Mouse (Mus musculus) olfactory bulb, adult 2 months (tissue): Measurements from ENCODE around the gene Tmbim6. TPM values are rescaled to one million over a fixed set of nuclear protein-coding genes. Genes with fewer than 3 reads are reported as not detected.

Experiments
- H3K27ac ChIP-seq: fragments of 200-500 bp; 2 replicates; pipeline ENCODE4 v1.5.1; 2012; ENCODE audit warnings: low read depth, low read length; ENCODE audit not compliant: insufficient read depth
- H3K4me1 ChIP-seq: fragments of 200-500 bp; 2 replicates; pipeline ENCODE4 v1.6.1; 2012; ENCODE audit warnings: low read length; ENCODE audit not compliant: control insufficient read depth, insufficient read depth
- H3K4me3 ChIP-seq: fragments of 200-500 bp; 2 replicates; pipeline ENCODE4 v1.5.1; 2012; ENCODE audit warnings: mild to moderate bottlenecking, low read depth, low read length, moderate library complexity; ENCODE audit not compliant: insufficient read depth
- CTCF ChIP-seq: fragments of 200-500 bp; IDR thresholded peaks from 2 replicates; pipeline ENCODE4 v1.5.1; 2012; ENCODE audit warnings: low read depth, mild to moderate bottlenecking, low read length, moderate library complexity; ENCODE audit not compliant: insufficient read depth
- POLR2A ChIP-seq: fragments of 200-500 bp; IDR thresholded peaks from 2 replicates; pipeline ENCODE4 v1.6.1; 2012; ENCODE audit warnings: mild to moderate bottlenecking, low read depth, low read length, moderate library complexity; ENCODE audit not compliant: insufficient read depth
- WGBS: fragments of 180-500 bp; shearing (Covaris S2); methylation state at CpG from one replicate; pipeline ENCODE4 v1.1.7; 2018; 5-methylcytosine and 5-hydroxymethylcytosine counted together
- polyA plus RNA-seq: library from polyadenylated mRNA; stranded (reverse); fragments of >200 nt; gene quantifications from 2 replicates; pipeline ENCODE4 v1.2.4, GENCODE M21; 2012; ENCODE audit warnings: low replicate concordance; ENCODE audit not compliant: missing spikeins, insufficient read depth, insufficient read length

The Tmbim6 gene
- polyA plus RNA-seq, 1 experiment, result not detected

GRCm38 (mm10) chr15:99364022-99364530, 28.6 kb upstream of the Tmbim6 start:
- TF ChIP-seq POLR2A (no peak), CTCF (no peak)
- H3K27ac ChIP-seq, result no peak overlapping the region
- 79% methylated on average over 7 of the region's 7 CpGs for WGBS
- H3K4me1 ChIP-seq, result peaks cover 3% of the 10 kb centered on the region
- H3K4me3 ChIP-seq, result no peak overlapping the region

GRCm38 (mm10) chr15:99364921-99365320, 27.8 kb upstream of the Tmbim6 start:
- Histone ChIP-seq H3K27ac (no peak overlapping the region), H3K4me1 (peaks cover 5% of the 10 kb centered on the region), H3K4me3 (no peak overlapping the region)
- TF ChIP-seq POLR2A, result no peak
- TF ChIP-seq CTCF, result no peak
- WGBS, result 81% methylated on average over 8 of the region's 8 CpGs

GRCm38 (mm10) chr15:99368583-99369266, 24.0 kb upstream of the Tmbim6 start:
- WGBS, result 51% methylated on average over 4 of the region's 4 CpGs
- no peak overlapping the region for H3K27ac ChIP-seq
- peaks cover 8% of the 10 kb centered on the region for H3K4me1 ChIP-seq
- no peak overlapping the region for H3K4me3 ChIP-seq
- TF ChIP-seq POLR2A, result no peak
- no peak for TF ChIP-seq CTCF

GRCm38 (mm10) chr15:99369391-99370171, 23.1 kb upstream of the Tmbim6 start:
- TF ChIP-seq CTCF, result no peak
- TF ChIP-seq POLR2A, result no peak
- Histone ChIP-seq H3K4me3 (peak overlapping the region; percentile 60), H3K4me1 (peaks cover 8% of the 10 kb centered on the region), H3K27ac (no peak overlapping the region)
- WGBS, result 3% methylated on average over 39 of the region's 39 CpGs

- WGBS, result under 1% methylated on average over 48 of the region's 48 CpGs
- Histone ChIP-seq H3K4me1 (peaks cover 8% of the 10 kb centered on the region), H3K4me3 (peak within 1 kb of the TSS; percentile 60), H3K27ac (no peak within 1 kb of the TSS)
- peak; percentile 86 for TF ChIP-seq CTCF
- TF ChIP-seq POLR2A, result peak; percentile 62; the same call in 1 of the 2 replicates
Measured at GRCm38 (mm10) chr15:99370259-99370691, 22.4 kb upstream of the Tmbim6 start, which contains the start of gene Fmnl3. TSS of gene Fmnl3 (minus strand) at chr15:99370482.

- TF ChIP-seq POLR2A (no peak), CTCF (no peak)
- no peak overlapping the region for H3K27ac ChIP-seq
- H3K4me1 ChIP-seq, result peaks cover 8% of the 10 kb centered on the region
- WGBS, result 92% methylated on average over 7 of the region's 7 CpGs
- no peak overlapping the region for H3K4me3 ChIP-seq
Measured at GRCm38 (mm10) chr15:99371526-99372340, 20.9 kb upstream of the Tmbim6 start.

GRCm38 (mm10) chr15:99372761-99373160, 19.9 kb upstream of the Tmbim6 start:
- no peak overlapping the region for H3K27ac ChIP-seq
- H3K4me3 ChIP-seq, result no peak overlapping the region
- WGBS, result 86% methylated on average over 9 of the region's 9 CpGs
- TF ChIP-seq POLR2A (no peak), CTCF (no peak)
- H3K4me1 ChIP-seq, result peaks cover 8% of the 10 kb centered on the region

- TF ChIP-seq POLR2A (no peak), CTCF (no peak)
- Histone ChIP-seq H3K4me3 (no peak overlapping the region), H3K27ac (no peak overlapping the region), H3K4me1 (peaks cover 4% of the 10 kb centered on the region; the same call in 1 of the 2 replicates)
- WGBS, result 89% methylated on average over 5 of the region's 5 CpGs
Measured at GRCm38 (mm10) chr15:99375036-99375435, 17.6 kb upstream of the Tmbim6 start.

GRCm38 (mm10) chr15:99375581-99375980, 17.1 kb upstream of the Tmbim6 start:
- WGBS, result 86% methylated on average over 3 of the region's 3 CpGs
- Histone ChIP-seq H3K27ac (no peak overlapping the region), H3K4me3 (no peak overlapping the region), H3K4me1 (peaks cover 2% of the 10 kb centered on the region; the same call in 1 of the 2 replicates)
- TF ChIP-seq CTCF, result no peak
- TF ChIP-seq POLR2A, result no peak
